Mouse (Mus musculus) c-Kit-negative CD71-positive TER-119-positive erythroid progenitor cells, embryonic 14.5 days (primary cell): ENCODE results near the gene Galntl6.
"Not testable (repeated sequence)": the region's sequence is repeated elsewhere in the genome, so short reads cannot be mapped to it uniquely, and the experiment has no call there.

Experiments used
- DNase-seq: peaks from one replicate; pipeline ENCODE4 v3.0.0-alpha.2; 2013; ENCODE audit warnings: low read depth, low spot score

The Galntl6 gene

DNA sequence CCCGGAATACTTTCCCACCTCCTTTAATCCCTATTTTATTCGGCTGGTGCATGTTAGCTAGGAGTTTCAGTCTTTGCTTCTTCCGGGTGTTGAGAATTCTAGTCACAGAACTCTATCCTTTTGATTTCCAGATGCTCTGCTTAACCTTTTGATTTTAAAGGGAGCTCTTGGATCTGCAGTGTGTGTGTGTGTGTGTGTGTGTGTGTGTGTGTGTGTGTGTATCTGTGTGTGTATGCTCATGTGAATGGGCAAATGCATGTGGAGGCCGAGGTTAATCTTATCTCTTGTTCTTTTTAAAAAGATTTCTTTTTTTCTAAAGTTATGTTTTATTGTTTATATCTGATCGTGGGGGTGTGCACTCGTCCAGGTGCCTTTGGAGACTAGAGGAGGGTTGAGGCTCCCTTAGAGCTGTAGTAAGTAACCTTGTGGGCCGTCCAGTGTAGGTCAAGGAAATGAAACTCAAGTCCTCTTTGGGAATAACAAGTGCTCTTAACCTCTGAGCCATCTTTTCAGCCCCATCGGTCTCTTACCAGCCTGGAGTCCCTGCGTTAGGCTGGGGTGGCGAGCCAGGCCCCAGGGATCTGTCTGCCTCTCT, 1145.9 kb downstream of the Galntl6 start:
- no peak for DNase-seq

- no peak for DNase-seq
Observed at GRCm38 (mm10) chr8:57765726-57766351, 1146.6 kb downstream of the Galntl6 start.

GRCm38 (mm10) chr8:57765192-57765591, 1147.2 kb downstream of the Galntl6 start:
- no peak for DNase-seq

DNA sequence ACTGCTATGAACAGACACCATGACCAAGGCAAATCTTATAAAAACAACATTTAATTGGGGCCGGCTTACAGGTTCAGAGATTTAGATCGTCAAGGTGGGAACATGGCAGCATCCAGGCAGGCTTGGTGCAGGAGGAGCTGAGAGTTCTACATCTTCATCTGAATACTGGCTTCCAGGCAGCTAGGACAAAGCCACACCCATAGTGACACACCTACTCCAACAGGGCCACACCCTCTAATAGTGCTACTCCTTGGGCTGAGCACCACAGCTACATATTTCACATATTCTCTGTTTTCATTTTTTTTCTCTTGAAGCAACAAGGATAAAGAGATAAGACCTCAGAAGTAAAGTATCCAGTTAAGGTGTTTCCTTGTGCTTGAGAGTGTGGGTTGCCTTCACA, 1149.8 kb downstream of the Galntl6 start:
- DNase-seq: not testable (repeated sequence)

DNA sequence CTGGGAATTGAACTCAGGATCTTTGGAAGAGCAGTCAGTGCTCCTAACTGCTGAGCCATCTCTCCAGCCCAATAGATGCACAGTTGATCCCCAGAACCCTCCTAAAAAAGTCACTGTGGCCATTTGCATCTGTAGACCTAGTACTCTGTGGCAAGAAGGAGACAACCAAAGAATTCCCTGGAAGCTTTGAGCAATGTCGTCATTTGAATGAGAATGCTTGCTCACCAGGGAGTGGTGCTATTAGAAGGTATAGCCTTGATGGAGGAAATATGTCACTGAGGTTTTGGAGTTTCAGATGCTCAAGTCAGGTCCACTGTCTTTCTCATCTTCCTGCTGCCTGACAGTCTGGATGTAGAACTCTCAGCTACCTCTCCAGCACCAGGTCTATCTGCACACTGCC, 1151.5 kb downstream of the Galntl6 start:
- DNase-seq: no peak

- DNase-seq: no peak
Observed at GRCm38 (mm10) chr8:57758857-57759256, 1153.6 kb downstream of the Galntl6 start.

- DNase-seq: no peak
Observed at GRCm38 (mm10) chr8:57757476-57757875, 1155.0 kb downstream of the Galntl6 start.

- DNase-seq: no peak
Observed at GRCm38 (mm10) chr8:57754066-57754465, 1158.4 kb downstream of the Galntl6 start.

GRCm38 (mm10) chr8:57743636-57744035, 1168.8 kb downstream of the Galntl6 start:
- DNase-seq: no peak

GRCm38 (mm10) chr8:57741983-57742382, 1170.5 kb downstream of the Galntl6 start:
- DNase-seq: no peak

DNA sequence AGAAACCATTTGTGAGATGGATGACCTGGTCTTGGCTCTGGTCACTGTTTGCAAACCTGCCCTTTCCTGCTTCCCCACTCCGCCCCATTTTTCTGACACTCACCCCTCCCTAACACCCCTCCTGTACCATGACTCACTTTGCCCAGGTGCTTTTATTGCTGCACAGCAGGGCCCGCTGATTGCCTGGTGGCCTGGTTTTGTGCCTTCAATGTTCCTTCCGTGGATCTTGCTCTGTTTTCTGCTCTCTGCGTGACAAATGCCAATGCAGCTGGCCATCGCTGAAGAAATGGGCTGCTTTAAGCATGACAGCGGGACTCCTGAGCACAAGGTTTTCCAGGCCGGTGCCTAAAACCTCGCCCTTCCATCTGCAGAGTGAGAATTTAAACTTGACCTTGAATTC, 1171.1 kb downstream of the Galntl6 start:
- DNase-seq: no peak

DNA sequence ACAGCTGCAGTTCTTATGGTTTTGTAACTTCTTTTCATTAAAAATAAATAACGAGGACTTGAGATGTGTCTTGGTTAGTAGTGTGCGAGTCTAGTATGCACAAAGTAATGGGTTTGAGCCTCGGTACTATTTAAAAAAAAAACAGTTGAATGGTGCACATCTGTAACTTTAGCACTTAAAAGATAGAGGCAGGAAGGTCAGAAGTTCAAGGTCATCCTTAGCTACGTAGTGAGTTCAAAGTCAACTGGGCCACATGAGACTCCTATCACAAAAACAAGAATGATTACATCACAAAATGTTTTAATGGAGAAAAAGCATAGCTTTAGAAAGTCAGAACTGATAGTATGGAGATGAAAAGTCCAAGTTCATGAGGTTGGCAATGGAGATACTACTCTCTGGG, 1175.2 kb downstream of the Galntl6 start:
- no peak for DNase-seq

DNA sequence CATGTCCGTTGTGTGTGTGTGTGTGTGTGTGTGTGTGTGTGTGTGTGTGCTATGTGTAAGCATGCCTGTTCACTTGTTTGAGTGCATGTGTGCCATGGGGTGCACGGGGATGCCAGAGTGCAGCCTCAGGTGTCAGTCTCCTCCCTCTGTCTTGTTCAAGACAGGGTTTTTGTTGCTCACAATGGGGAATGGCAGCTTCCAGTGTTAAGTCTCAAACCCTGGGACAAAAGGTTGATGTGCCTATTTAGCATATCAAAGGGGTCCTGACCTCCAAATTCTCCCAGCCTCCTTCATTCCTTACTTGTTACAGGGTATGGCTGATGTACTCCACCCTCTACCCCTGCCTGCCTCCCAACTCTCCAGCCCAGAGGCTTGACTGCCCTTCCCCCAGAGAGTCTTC, 1179.6 kb downstream of the Galntl6 start:
- DNase-seq: no peak

- DNase-seq: no peak
Observed at GRCm38 (mm10) chr8:57731666-57732065, 1180.8 kb downstream of the Galntl6 start.

DNA sequence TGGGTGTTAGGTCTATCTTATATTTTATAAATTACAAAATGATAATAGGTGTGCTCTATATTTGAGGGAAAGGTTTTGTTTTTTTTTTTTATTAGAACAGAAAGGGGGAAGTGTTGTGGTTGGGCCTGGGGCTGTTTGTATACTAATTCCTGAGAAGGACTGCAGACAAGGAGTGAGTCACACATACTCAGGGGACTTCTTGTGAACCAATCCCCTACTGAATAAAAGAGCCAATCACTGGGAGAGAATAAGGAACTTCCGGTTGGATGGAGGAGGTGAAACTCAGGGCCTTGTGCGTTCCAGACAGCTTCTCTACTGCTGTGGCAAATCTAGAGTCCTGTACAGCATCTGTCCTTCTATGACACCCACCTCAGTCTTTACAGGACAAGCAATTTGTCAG, 1184.2 kb downstream of the Galntl6 start:
- DNase-seq: no peak

DNA sequence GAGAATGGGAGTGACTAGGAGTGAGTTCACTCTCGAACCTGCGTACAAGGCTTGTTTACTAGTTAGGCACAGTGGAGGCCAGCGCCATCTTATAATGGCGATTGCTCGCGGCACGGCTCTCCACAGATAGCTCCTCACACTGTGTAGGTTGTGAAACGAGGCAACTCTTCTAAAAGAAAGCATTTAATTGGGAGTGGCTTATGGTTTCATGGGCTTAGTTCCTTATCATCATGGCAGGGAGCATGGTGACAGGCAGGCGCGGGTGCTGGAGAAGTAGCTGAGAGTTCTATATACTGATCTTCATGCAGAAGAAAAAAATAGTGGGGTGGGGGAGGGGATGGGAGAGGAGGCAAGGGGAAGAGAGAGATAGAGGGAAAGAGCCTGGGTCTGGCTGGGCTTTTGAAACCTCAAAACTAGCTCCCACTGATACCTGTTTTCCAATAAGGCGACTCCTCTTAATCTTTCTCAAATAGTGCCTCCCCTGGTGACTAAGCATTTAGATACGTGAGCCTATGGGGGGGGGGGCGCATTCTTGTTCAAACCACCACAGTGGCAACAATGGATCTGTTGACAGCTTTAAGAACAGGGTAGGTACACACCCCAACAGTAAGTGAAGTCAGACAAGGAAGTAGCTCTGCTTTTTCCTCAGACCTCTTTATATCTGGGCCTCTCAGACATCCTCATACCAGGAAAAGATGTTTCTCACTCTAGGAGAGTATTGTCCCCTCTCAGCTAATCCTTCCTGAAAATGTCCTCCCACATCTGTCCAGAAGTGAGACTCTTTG, 1187.4 kb downstream of the Galntl6 start:
- no peak for DNase-seq
